In the genomic region with DNA sequence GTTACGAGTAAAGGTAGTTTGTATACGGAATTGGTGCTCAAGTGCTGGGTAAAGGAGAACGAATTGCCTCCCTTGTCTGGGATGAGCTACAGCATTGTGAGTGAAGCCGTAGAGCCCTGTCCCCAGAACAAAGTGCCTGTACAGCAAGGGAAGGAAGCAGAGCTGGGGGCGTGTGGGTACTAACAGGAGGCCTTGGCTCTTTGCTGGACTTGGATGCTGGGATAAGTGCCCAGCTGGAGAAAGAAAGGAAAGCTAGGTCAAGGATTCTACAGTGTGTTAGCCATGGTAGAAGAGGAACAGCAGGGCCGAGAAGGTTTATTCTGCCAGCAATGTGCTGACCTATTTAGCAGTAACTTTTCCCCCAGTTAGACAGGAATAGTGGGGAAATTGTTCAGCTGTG, we compare ENCODE assay signal across 13 mouse cellular contexts. TPM values are rescaled to one million over a fixed set of nuclear protein-coding genes. Genes with fewer than 3 reads are reported as not detected.
DNase-seq lines count a peak whose midpoint lies in the region; ATAC-seq and TF ChIP-seq lines count a peak whose summit lies in the region.
"Had no signal": no experiment of that assay in that cellular context is flagged by ENCODE, and none has a peak within 500 bp of the region (broad histone marks: within the 10 kb centered on the region; RNA-seq: fewer than 3 reads in every experiment).

No protein-coding gene starts in this region.

- DNase-seq in adrenal gland, adult (ENCODE audit: inconsistent age in 2 of 2, low spot score in 1 of 2): peak; percentile 58 to 78
- no peak for DNase-seq in adrenal gland, postnatal 25 days
- peak in 1 of 2 experiments; percentile 28 for DNase-seq in left cerebral cortex, adult 2 months (ENCODE audit: extremely low spot score in 1 of 2, low spot score in 2 of 2)
- no peak for DNase-seq in left cerebral cortex, adult 11 months (ENCODE audit: low spot score)
- DNase-seq in cerebellum, postnatal 10 days: peak; percentile 60 to 67
- DNase-seq in left cerebral cortex, postnatal 4 days: peak; percentile 23
- no peak for DNase-seq in thymus, postnatal 10 days (ENCODE audit: low spot score in 2 of 2)
- DNase-seq: heart, postnatal 36 days; liver; retina, postnatal 1 day had no signal

- TF ChIP-seq CTCF in left cerebral cortex, adult 2 months (IDR thresholded peaks at IDR 0.05): no peak

- no peak for ATAC-seq in CD4-positive, CD25-positive, alpha-beta regulatory T cell, adult 4 months
- ATAC-seq: intestine, postnatal 0 days; lung, postnatal 0 days had no signal

- intact Hi-C loops in left cerebral cortex, adult 2 months (cut with DNase I): no loop called here
- intact Hi-C loops in left cerebral cortex, postnatal 4 days (cut with DNase I): no loop called here

- peak overlapping the region; percentile 73 for H3K27ac ChIP-seq in left cerebral cortex, adult 2 months

- no peak overlapping the region for H3K4me3 ChIP-seq in left cerebral cortex, adult 2 months

RNA-seq across cellular contexts. Expression of a gene that starts 9.3 kb away (rescaled TPM):
- 84.4 and 114 TPM in 2 replicates for total RNA-seq in adrenal gland, postnatal 25 days (2021)
- 100 to 1,000 TPM; 301 to 346 TPM for total RNA-seq in left cerebral cortex, adult 2 months (2021)
- total RNA-seq in left cerebral cortex, postnatal 4 days (2021): 100 to 1,000 TPM; 426 to 438 TPM
- polyA plus RNA-seq in CD4-positive, CD25-positive, alpha-beta regulatory T cell, adult 4 months (2017; shearing (Covaris generic)): 10 to 100 TPM; 14.1 to 19.3 TPM

Comparison
In these comparisons a context has a peak if more than half of its experiments do, and no peak if none do; other contexts are left out.
1. DNase-seq: peak in adrenal gland, adult (2 of 2), cerebellum, postnatal 10 days (2 of 2) and left cerebral cortex, postnatal 4 days (single experiment); none in adrenal gland, postnatal 25 days (single experiment), left cerebral cortex, adult 11 months (single experiment) and thymus, postnatal 10 days (0 of 2).